Mouse (Mus musculus): ENCODE results near the gene Rassf1. TPM values are rescaled to one million over a fixed set of nuclear protein-coding genes. Genes with fewer than 3 reads are reported as not detected.

Gene Rassf1
- 66.5 and 66.8 TPM in 2 replicates for polyA plus RNA-seq (2014; fragmentation: Nextera tagmentation; extraction: Ambion mirVana)

DNA sequence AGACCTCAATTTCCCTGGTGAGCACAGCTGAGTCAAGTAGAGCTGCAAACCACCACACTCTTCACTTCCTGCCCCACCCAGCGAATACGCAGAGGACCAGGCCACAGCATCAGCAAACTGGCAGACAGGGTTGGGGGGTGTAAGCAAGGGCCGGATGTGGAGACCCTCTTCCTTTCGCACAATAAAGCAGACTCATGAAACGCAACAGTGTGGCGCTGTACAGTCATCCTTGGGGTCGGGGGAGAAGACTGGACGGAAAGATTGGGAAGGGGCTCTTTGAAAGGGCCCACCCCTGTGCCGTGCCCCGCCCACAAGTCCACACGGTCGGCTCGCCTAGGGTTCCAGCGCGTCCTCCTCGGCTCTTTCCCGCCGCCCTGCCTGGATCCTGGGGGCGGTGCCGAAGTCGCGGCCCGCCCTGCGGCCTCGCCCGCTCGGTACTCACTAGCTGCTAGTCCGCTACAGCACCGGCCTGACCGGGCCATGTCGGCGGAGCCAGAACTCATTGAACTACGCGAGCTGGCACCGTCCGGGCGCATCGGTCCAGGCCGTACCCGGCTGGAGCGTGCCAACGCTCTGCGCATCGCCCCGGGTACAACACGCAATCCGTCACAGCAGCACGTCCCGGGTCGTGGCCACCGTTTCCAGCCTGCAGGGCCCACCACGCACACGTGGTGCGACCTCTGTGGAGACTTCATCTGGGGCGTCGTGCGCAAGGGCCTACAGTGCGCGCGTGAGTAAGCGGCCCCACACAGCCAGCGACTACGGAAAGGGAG is at the start of gene Rassf1:
Gene Rassf1 (plus strand): TSS at position 439 of the 773 bp plus-strand sequence.
- ATAC-seq (ENCODE audit: low read depth) (peak; percentile 41), DNase-seq (ENCODE audit: low spot score) (peak; percentile 84)
- WGBS = under 1% methylated on average over 41 of the region's 63 CpGs
- peak within 1 kb of the TSS; percentile 90 for H3K4me2 ChIP-seq (ENCODE audit: low read depth, low read length)
- peaks cover 49% of the 10 kb centered on the region for H3K4me1 ChIP-seq (ENCODE audit: control insufficient read depth, insufficient read depth, low read length)
- no peaks in the 10 kb centered on the region for H3K27me3 ChIP-seq (replicated peaks; ENCODE audit: control insufficient read depth, insufficient read depth, low read length)
- H3K9ac ChIP-seq (ENCODE audit: low read depth, low read length) = peak within 1 kb of the TSS; percentile 79
- H3K27ac ChIP-seq (replicated peaks; ENCODE audit: low read depth, low read length) = peak within 1 kb of the TSS; percentile 86
- no peaks in the 10 kb centered on the region for H3K36me3 ChIP-seq (ENCODE audit: control insufficient read depth, insufficient read depth, low read length)
- peak within 1 kb of the TSS; percentile 58 for H3K4me3 ChIP-seq (ENCODE audit: low read depth, low read length)
- no peaks in the 10 kb centered on the region for H3K9me3 ChIP-seq (ENCODE audit: control insufficient read depth, low read length)

DNA sequence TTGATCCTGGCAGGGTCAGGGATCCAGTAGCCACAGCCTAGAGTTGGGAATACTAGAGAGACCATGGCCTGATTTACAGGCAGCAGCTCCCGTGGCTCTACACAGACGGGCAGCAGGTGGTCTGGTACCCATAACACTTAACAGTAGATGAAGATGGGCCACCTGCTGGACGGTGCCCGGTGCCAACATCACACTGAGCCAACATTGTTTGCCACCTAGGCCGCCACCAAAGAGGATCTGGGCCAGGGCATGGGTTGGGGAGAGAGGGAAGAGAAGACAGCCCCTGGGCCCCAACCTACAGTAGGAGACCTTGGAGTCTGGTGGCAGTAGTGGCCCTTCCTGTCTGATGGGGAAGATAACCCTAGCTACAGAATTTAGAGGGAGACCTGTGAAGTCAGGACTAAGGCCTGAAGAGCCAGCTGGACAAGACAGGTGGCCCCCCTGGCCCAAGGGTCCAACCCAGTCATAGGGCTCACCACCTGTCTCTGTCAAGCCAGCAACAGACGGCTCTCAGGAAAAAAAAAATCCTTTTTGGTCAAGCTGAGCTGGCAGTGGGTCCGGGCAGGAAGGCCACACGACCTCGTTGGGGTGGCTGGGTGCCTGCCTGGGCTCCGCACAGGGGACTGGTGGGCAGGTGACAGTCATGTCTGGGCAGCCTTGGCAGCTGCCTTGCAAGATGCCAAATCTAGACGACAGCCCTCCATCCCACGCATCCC is 49.1 kb upstream of the Rassf1 start:
- ATAC-seq (ENCODE audit: low read depth) = no peak
- no peaks in the 10 kb centered on the region for H3K9me3 ChIP-seq (ENCODE audit: control insufficient read depth, low read length)
- H3K27me3 ChIP-seq (replicated peaks; ENCODE audit: control insufficient read depth, insufficient read depth, low read length) = no peaks in the 10 kb centered on the region
- H3K36me3 ChIP-seq (ENCODE audit: control insufficient read depth, insufficient read depth, low read length) = no peaks in the 10 kb centered on the region
- peaks cover 3% of the 10 kb centered on the region; the same call in 1 of the 2 replicates for H3K4me1 ChIP-seq (ENCODE audit: control insufficient read depth, insufficient read depth, low read length)
- no peak overlapping the region for H3K4me2 ChIP-seq (ENCODE audit: low read depth, low read length)
- DNase-seq (ENCODE audit: low spot score) = no peak
- H3K9ac ChIP-seq (ENCODE audit: low read depth, low read length) = no peak overlapping the region
- H3K27ac ChIP-seq (replicated peaks; ENCODE audit: low read depth, low read length) = no peak overlapping the region
- WGBS = 83% methylated on average over 12 of the region's 12 CpGs
- no peak overlapping the region for H3K4me3 ChIP-seq (ENCODE audit: low read depth, low read length)

DNA sequence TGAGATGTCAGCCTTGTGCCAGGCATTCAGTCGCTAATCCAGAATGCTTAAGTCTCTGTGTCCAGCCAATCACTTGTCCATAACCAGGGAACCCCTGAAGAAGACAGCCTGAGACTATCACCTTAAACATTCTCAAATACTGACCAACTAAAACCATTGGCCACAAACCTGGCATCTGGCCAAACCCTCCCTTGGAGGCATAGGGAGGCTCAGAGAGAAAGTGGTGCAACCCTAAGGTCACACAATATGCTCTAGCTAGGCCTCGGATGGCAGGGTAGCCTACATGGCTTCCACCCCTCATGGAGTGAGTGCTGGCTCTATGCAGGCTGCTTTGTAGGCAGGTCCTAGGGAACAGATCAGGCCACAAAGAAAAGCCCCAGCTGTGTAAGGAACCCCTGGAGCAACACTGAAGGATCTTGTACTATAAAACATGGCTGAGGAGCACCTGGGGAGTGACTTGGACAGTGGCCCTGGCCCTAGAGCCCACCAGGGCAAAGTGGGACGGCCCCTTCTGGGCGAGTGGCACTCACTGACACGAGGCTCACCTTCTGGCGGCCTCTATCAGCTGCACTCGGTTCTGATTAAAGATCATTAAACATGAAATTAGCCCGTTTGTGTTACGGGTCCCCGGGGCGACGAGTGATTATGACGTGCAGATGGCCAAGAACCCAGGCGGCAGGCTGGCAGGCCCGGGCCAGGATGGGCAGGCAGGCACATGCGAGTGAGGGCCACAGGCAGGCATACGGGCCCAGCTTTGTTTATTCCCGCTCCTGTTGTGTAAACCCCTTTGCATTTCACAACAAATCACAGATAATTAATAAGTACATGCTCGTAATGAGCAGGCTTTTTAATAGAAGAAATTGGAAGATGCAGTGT is 46.5 kb upstream of the Rassf1 start:
- H3K36me3 ChIP-seq (ENCODE audit: control insufficient read depth, insufficient read depth, low read length) = no peaks in the 10 kb centered on the region
- no peak overlapping the region for H3K27ac ChIP-seq (replicated peaks; ENCODE audit: low read depth, low read length)
- DNase-seq (ENCODE audit: low spot score) (no peak), ATAC-seq (ENCODE audit: low read depth) (no peak)
- H3K27me3 ChIP-seq (replicated peaks; ENCODE audit: control insufficient read depth, insufficient read depth, low read length) = no peaks in the 10 kb centered on the region
- no peak overlapping the region for H3K9ac ChIP-seq (ENCODE audit: low read depth, low read length)
- H3K9me3 ChIP-seq (ENCODE audit: control insufficient read depth, low read length) = no peaks in the 10 kb centered on the region
- 66% methylated on average over 19 of the region's 19 CpGs for WGBS
- no peak overlapping the region for H3K4me2 ChIP-seq (ENCODE audit: low read depth, low read length)
- H3K4me3 ChIP-seq (ENCODE audit: low read depth, low read length) = no peak overlapping the region
- peaks cover 17% of the 10 kb centered on the region for H3K4me1 ChIP-seq (ENCODE audit: control insufficient read depth, insufficient read depth, low read length)

DNA sequence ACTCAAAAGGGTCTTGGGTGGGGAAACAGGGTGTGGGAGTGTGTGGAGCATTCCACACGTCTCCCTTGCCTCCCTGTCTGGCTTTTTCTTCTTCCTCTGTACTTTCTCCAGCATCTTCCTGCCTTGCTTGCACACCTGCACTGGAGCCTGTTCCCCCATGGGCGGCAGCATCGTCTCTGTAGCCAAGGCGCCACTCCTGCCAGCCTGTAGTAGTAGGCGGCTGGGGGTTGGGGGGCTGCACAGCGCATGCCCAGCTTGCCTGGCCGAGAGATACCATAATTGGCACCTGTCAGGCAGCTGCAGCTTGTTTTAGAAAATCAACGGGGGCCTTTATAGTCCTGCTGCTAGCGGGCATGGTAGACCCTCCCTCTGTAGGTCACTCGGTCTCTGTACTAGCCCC is 43.1 kb upstream of the Rassf1 start:
- Histone ChIP-seq H3K27ac (replicated peaks; ENCODE audit: low read depth, low read length) (no peak overlapping the region), H3K4me2 (ENCODE audit: low read depth, low read length) (no peak overlapping the region)

DNA sequence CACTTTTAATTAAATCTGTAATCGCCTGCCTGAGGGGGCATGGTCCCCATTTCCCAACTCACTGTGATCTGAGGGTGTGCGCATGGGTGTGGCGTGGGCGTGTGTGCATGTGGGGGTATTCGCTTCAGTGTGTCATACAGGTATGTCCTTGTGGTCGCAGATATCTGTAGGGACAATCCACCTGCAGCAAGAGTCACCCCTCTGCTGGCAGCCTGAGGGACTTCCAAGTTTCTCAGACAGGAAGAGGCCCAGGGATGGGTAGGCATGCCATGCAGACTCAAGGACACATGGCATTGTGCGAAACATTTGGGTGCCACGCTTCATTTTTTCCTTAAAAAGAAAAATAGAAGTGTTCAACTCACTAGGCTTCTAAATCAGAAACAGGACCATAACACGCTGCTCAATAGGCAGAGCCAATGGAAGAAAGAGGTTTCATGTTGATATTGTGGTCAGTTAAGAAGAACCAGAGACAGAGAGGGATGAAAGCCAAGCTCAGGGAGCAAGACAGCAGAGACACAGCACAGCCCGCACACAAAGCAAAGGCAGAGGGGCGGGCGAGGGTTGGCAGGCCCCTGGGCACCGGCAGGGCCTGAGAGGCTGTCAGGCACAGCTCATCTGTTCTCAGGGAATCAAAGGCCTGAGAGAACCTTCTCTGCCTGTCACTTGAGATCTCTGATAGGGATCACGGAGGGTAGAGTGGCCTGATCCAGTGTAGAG is 40.8 kb upstream of the Rassf1 start:
- WGBS = 61% methylated on average over 14 of the region's 14 CpGs
- Histone ChIP-seq H3K36me3 (ENCODE audit: control insufficient read depth, insufficient read depth, low read length) (no peaks in the 10 kb centered on the region), H3K9me3 (ENCODE audit: control insufficient read depth, low read length) (no peaks in the 10 kb centered on the region), H3K27ac (replicated peaks; ENCODE audit: low read depth, low read length) (peak overlapping the region; percentile 39; the same call in 1 of the 2 replicates), H3K27me3 (replicated peaks; ENCODE audit: control insufficient read depth, insufficient read depth, low read length) (no peaks in the 10 kb centered on the region; the same call in 1 of the 2 replicates), H3K9ac (ENCODE audit: low read depth, low read length) (no peak overlapping the region), H3K4me1 (ENCODE audit: control insufficient read depth, insufficient read depth, low read length) (peaks cover 33% of the 10 kb centered on the region), H3K4me2 (ENCODE audit: low read depth, low read length) (no peak overlapping the region), H3K4me3 (ENCODE audit: low read depth, low read length) (no peak overlapping the region)
- peak; percentile 57 for DNase-seq (ENCODE audit: low spot score)
- 0 out of 2 replicates have a peak, but pooled peaks have one; percentile 3 for ATAC-seq (ENCODE audit: low read depth)

More for the DNA sequence above, 43.1 kb upstream of the Rassf1 start:
- Histone ChIP-seq H3K27me3 (replicated peaks; ENCODE audit: control insufficient read depth, insufficient read depth, low read length) (no peaks in the 10 kb centered on the region; the same call in 1 of the 2 replicates), H3K36me3 (ENCODE audit: control insufficient read depth, insufficient read depth, low read length) (no peaks in the 10 kb centered on the region), H3K4me3 (ENCODE audit: low read depth, low read length) (no peak overlapping the region), H3K9ac (ENCODE audit: low read depth, low read length) (no peak overlapping the region), H3K4me1 (ENCODE audit: control insufficient read depth, insufficient read depth, low read length) (peaks cover 36% of the 10 kb centered on the region), H3K9me3 (ENCODE audit: control insufficient read depth, low read length) (no peaks in the 10 kb centered on the region)
- 50% methylated on average over 10 of the region's 10 CpGs for WGBS
- 0 out of 2 replicates have a peak, but pooled peaks have one; percentile 17 for ATAC-seq (ENCODE audit: low read depth)
- peak; percentile 20 for DNase-seq (ENCODE audit: low spot score)

DNA sequence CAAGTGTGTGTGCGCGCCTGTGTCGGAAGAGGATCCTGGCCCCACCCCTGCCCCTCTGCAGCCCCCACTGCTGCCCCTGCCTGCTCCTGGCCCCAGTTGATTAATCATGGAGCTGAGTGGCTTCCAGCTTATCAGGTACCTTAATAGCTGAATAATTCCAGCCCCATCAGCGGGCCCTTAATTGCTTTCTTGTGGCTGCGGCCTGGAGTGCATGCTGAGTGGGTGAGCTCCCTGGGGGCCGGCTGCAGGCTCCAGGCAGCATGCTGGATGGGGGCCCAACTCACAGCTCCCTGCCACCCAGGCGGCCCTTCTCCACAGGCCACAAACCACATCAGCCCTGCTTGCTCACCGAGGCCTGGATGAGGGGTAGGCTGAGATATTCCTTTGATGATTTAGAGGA is 39.9 kb upstream of the Rassf1 start:
- H3K27ac ChIP-seq (replicated peaks; ENCODE audit: low read depth, low read length) = no peak overlapping the region; the same call in 1 of the 2 replicates
- no peaks in the 10 kb centered on the region for H3K9me3 ChIP-seq (ENCODE audit: control insufficient read depth, low read length)
- ATAC-seq (ENCODE audit: low read depth) = no peak; the same call in 1 of the 2 replicates
- no peaks in the 10 kb centered on the region for H3K36me3 ChIP-seq (ENCODE audit: control insufficient read depth, insufficient read depth, low read length)
- peaks cover 33% of the 10 kb centered on the region for H3K4me1 ChIP-seq (ENCODE audit: control insufficient read depth, insufficient read depth, low read length)
- H3K9ac ChIP-seq (ENCODE audit: low read depth, low read length) = peak overlapping the region; percentile 14; the same call in 1 of the 2 replicates
- H3K4me2 ChIP-seq (ENCODE audit: low read depth, low read length) = no peak overlapping the region
- WGBS = 42% methylated on average over 7 of the region's 8 CpGs
- DNase-seq (ENCODE audit: low spot score) = peak; percentile 45
- no peaks in the 10 kb centered on the region; the same call in 1 of the 2 replicates for H3K27me3 ChIP-seq (replicated peaks; ENCODE audit: control insufficient read depth, insufficient read depth, low read length)
- H3K4me3 ChIP-seq (ENCODE audit: low read depth, low read length) = no peak overlapping the region

DNA sequence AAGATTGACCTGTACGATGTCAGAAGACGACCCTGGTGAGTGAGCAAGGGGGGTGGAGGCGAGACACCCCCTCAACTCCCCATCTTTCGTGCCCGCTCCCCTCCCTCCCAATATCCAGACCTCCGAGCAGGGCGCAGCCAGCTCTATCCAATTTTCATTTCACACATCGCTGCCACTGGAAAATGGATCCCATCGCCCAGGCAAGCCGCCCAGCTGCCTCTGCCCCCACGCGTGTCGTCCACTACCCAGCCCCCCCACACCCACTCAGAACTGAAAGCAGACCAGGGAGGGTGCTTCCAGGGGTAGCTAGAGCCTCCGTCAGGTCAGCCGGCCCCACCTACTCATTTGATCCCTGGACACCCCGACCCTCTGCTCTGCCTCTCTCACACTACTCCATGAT is 39.0 kb upstream of the Rassf1 start:
- peaks cover 33% of the 10 kb centered on the region for H3K4me1 ChIP-seq (ENCODE audit: control insufficient read depth, insufficient read depth, low read length)
- 77% methylated on average over 16 of the region's 16 CpGs for WGBS
- H3K4me2 ChIP-seq (ENCODE audit: low read depth, low read length) = no peak overlapping the region
- DNase-seq (ENCODE audit: low spot score) (no peak), ATAC-seq (ENCODE audit: low read depth) (no peak)
- H3K4me3 ChIP-seq (ENCODE audit: low read depth, low read length) = no peak overlapping the region
- H3K9ac ChIP-seq (ENCODE audit: low read depth, low read length) = no peak overlapping the region
- no peak overlapping the region for H3K27ac ChIP-seq (replicated peaks; ENCODE audit: low read depth, low read length)
- H3K9me3 ChIP-seq (ENCODE audit: control insufficient read depth, low read length) = no peaks in the 10 kb centered on the region
- no peaks in the 10 kb centered on the region for H3K36me3 ChIP-seq (ENCODE audit: control insufficient read depth, insufficient read depth, low read length)
- H3K27me3 ChIP-seq (replicated peaks; ENCODE audit: control insufficient read depth, insufficient read depth, low read length) = no peaks in the 10 kb centered on the region; the same call in 1 of the 2 replicates
